In the genomic region with DNA sequence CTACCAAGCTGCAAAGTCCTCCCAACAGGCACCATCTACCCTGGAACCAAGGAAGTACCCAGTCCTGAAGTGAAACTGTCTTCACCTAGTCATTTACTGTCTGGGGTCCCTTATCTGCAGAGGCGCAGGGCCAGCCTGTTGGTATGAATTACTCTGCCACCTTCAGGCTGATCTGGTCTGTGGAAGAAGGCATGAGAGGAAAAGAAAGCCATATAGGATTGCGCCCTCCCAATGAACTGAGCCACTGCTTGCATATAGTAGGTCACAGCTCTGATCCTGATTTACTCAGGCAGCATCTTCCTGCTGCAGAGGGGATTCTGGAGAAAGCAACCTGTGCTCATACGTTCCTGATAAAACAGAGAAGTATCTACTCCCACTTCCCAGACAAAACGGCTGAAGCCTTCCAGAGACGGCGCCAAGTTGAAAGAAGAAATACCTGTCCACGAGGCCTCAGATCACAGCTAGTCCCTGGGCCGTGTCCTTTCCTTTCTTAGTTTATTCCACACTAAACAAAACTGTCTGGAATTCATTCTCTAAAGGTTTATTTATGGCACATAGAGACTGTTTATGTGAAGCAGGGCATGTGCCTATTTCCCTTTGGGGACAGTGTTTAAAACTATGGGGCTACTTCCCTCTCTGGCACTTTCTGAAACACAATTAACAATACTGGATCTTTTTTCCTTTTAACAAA, we compare ENCODE assay signal across 8 mouse cellular contexts.
DNase-seq lines count a peak whose midpoint lies in the region; ATAC-seq and TF ChIP-seq lines count a peak whose summit lies in the region.

No protein-coding gene starts in this region.

- H3K9me3 ChIP-seq in forebrain, embryonic 10.5 days, result no peaks in the 10 kb centered on the region
- H3K9me3 ChIP-seq in forebrain, embryonic 13.5 days (replicated peaks), result no peaks in the 10 kb centered on the region
- H3K9me3 ChIP-seq in liver, embryonic 11.5 days (ENCODE audit: control insufficient read depth, low read length), result no peaks in the 10 kb centered on the region

- H3K4me2 ChIP-seq in forebrain, embryonic 13.5 days, result no peak overlapping the region
- no peak overlapping the region for H3K4me2 ChIP-seq in liver, embryonic 11.5 days

- H3K4me3 ChIP-seq in forebrain, embryonic 10.5 days, result no peak overlapping the region
- no peak overlapping the region for H3K4me3 ChIP-seq in forebrain, embryonic 13.5 days
- H3K4me3 ChIP-seq in liver, embryonic 11.5 days (ENCODE audit: low read depth, low read length), result no peak overlapping the region
- H3K4me3 ChIP-seq in small intestine, adult 2 months (ENCODE audit: low read depth, low read length), result no peak overlapping the region

- 51% methylated on average over 8 of the region's 8 CpGs for WGBS in forebrain, embryonic 10.5 days
- WGBS in forebrain, embryonic 13.5 days, result 47% methylated on average over 8 of the region's 8 CpGs
- whole genome bisulfite sequencing in liver, embryonic 11.5 days, result 60% methylated on average over 8 of the region's 8 CpGs
- WGBS in small intestine, adult 2 months, result 52% methylated on average over 8 of the region's 8 CpGs

- peaks cover 27% of the 10 kb centered on the region for H3K27me3 ChIP-seq in forebrain, embryonic 10.5 days (ENCODE audit: poor library complexity, severe bottlenecking)
- peaks cover 8% of the 10 kb centered on the region; the same call in 1 of the 2 replicates for H3K27me3 ChIP-seq in forebrain, embryonic 13.5 days
- H3K27me3 ChIP-seq in liver, embryonic 11.5 days (replicated peaks; ENCODE audit: control insufficient read depth, insufficient read depth, low read length), result no peaks in the 10 kb centered on the region
- no peaks in the 10 kb centered on the region for H3K27me3 ChIP-seq in small intestine, adult 2 months (ENCODE audit: control insufficient read depth, insufficient read depth, low read length)

- H3K36me3 ChIP-seq in forebrain, embryonic 10.5 days (replicated peaks), result peaks cover 32% of the 10 kb centered on the region
- peaks cover 37% of the 10 kb centered on the region for H3K36me3 ChIP-seq in forebrain, embryonic 13.5 days (ENCODE audit: poor library complexity, severe bottlenecking)
- H3K36me3 ChIP-seq in liver, embryonic 11.5 days (ENCODE audit: control insufficient read depth, insufficient read depth, low read length), result no peaks in the 10 kb centered on the region
- peaks cover 40% of the 10 kb centered on the region for H3K36me3 ChIP-seq in small intestine, adult 2 months (ENCODE audit: control insufficient read depth, insufficient read depth, low read length)

- H3K4me1 ChIP-seq in forebrain, embryonic 10.5 days, result peaks cover 20% of the 10 kb centered on the region
- H3K4me1 ChIP-seq in forebrain, embryonic 13.5 days, result peaks cover 16% of the 10 kb centered on the region
- peaks cover 12% of the 10 kb centered on the region for H3K4me1 ChIP-seq in liver, embryonic 11.5 days (replicated peaks; ENCODE audit: control insufficient read depth, insufficient read depth, low read length)
- peaks cover 33% of the 10 kb centered on the region for H3K4me1 ChIP-seq in small intestine, adult 2 months (ENCODE audit: control insufficient read depth, insufficient read depth, insufficient read length, low read length)

- TF ChIP-seq CTCF in small intestine, adult 2 months (IDR thresholded peaks at IDR 0.05; ENCODE audit: extremely low read depth, insufficient read length, insufficient replicate concordance, low read depth, low read length), result peak; percentile 43; the same call in 1 of the 2 replicates

- no peak for ATAC-seq in forebrain, embryonic 13.5 days
- peak; percentile 73 for ATAC-seq in erythroid progenitor cell, adult 5-6 weeks (replicated peaks; ENCODE audit: low FRiP score, poor library complexity, severe bottlenecking)
- peak; percentile 89 for ATAC-seq in liver, embryonic 11.5 days (replicated peaks; ENCODE audit: low FRiP score)

- peak overlapping the region; percentile 21; the same call in 1 of the 2 replicates for H3K27ac ChIP-seq in forebrain, embryonic 10.5 days
- no peak overlapping the region for H3K27ac ChIP-seq in forebrain, embryonic 13.5 days
- H3K27ac ChIP-seq in liver, embryonic 11.5 days (ENCODE audit: low read depth, low read length), result no peak overlapping the region; the same call in 1 of the 2 replicates
- H3K27ac ChIP-seq in small intestine, adult 2 months (ENCODE audit: insufficient read depth, low read depth, low read length), result peak overlapping the region; percentile 47; the same call in 1 of the 2 replicates

- no peak for TF ChIP-seq POLR2A in small intestine, adult 2 months (IDR thresholded peaks at IDR 0.05; ENCODE audit: low read depth, low read length)

- no peak for DNase-seq in forebrain, embryonic 10.5 days (ENCODE audit: extremely low spot score, low spot score)
- peak; percentile 64 for DNase-seq in 416B (ENCODE audit: low read depth)
- no peak for DNase-seq in liver, embryonic 11.5 days (ENCODE audit: low spot score)
- no peak for DNase-seq in adrenal gland, adult (ENCODE audit: inconsistent age in 2 of 2, low spot score in 1 of 2)
- no peak for DNase-seq in right cerebral cortex, postnatal 25 days

- H3K9ac ChIP-seq in forebrain, embryonic 13.5 days, result no peak overlapping the region
- H3K9ac ChIP-seq in liver, embryonic 11.5 days (ENCODE audit: low read depth, low read length), result no peak overlapping the region

Comparison
In these comparisons a context has a peak if more than half of its experiments do, and no peak if none do; other contexts are left out.
1. H3K27ac ChIP-seq: peak in forebrain, embryonic 10.5 days (single experiment) and small intestine, adult 2 months (single experiment); none in forebrain, embryonic 13.5 days (single experiment) and liver, embryonic 11.5 days (single experiment).